Mouse (Mus musculus) CH12.LX (cell line): ENCODE results near the gene Pfdn2. TPM values are rescaled to one million over a fixed set of nuclear protein-coding genes. Genes with fewer than 3 reads are reported as not detected.

ENCODE experiments used
- DNase-seq: peaks from one replicate; pipeline ENCODE4 v3.0.0-alpha.2; 2013; ENCODE audit errors: extremely low read depth
- H3K27ac ChIP-seq: 2 replicates; pipeline ENCODE4 v1.5.1; 2012; ENCODE audit warnings: low read depth, mild to moderate bottlenecking, control low read depth, moderate library complexity; ENCODE audit not compliant: insufficient read depth
- H3K27me3 ChIP-seq: replicated peaks from 2 replicates; pipeline ENCODE3; 2012; ENCODE audit warnings: inconsistent platforms
- H3K36me3 ChIP-seq, 2 experiments: replicated peaks in 1 of 2; 2 replicates each; pipeline versions ENCODE3 to v1.6.1; 2012; ENCODE audit warnings: inconsistent platforms in 1 of 2, low read length in 1 of 2, mild to moderate bottlenecking in 1 of 2, mixed read lengths in 1 of 2, moderate library complexity in 1 of 2; ENCODE audit not compliant: control insufficient read depth in 1 of 2, insufficient read depth in 1 of 2
- H3K4me1 ChIP-seq, 2 experiments: 2 replicates each; pipeline ENCODE4 v1.6.1; 2012; ENCODE audit warnings: inconsistent platforms in 1 of 2, moderate library complexity in 1 of 2; ENCODE audit not compliant: insufficient read depth in 2 of 2, control insufficient read depth in 1 of 2
- H3K4me2 ChIP-seq: 2 replicates; pipeline ENCODE4 v1.6.1; 2012; ENCODE audit warnings: low read depth, mild to moderate bottlenecking, control low read depth; ENCODE audit not compliant: poor library complexity, insufficient read depth, severe bottlenecking
- H3K4me3 ChIP-seq, 3 experiments: fragments of 150-350 bp in 1 of 3; sonication (generic) in 1 of 3; replicated peaks in 1 of 3; 2 replicates each; pipeline versions ENCODE3 to v1.5.1; 2011 to 2012; ENCODE audit warnings: low read depth in 2 of 3, low read length in 2 of 3, mild to moderate bottlenecking in 2 of 3, moderate library complexity in 2 of 3, control low read depth in 1 of 3, improper control_type of control experiment in 1 of 3, inconsistent platforms in 1 of 3, mixed read lengths in 1 of 3; ENCODE audit not compliant: poor library complexity in 1 of 3
- H3K79me2 ChIP-seq: replicated peaks from 2 replicates; pipeline ENCODE4 v1.6.1; 2012; ENCODE audit warnings: mild to moderate bottlenecking, moderate library complexity; ENCODE audit not compliant: control insufficient read depth, poor library complexity, insufficient read depth, severe bottlenecking; ENCODE audit errors: extremely low read depth
- H3K9ac ChIP-seq: 2 replicates; pipeline ENCODE4 v1.6.1; 2012; ENCODE audit warnings: low read depth, mild to moderate bottlenecking, control low read depth, moderate library complexity; ENCODE audit not compliant: insufficient read depth
- H3K9me3 ChIP-seq: replicated peaks from 2 replicates; pipeline ENCODE3; 2012; ENCODE audit warnings: low read length, inconsistent platforms, mixed read lengths
- BHLHE40 ChIP-seq: IDR thresholded peaks from 2 replicates; pipeline ENCODE4 v1.6.1; 2011; ENCODE audit warnings: mild to moderate bottlenecking, low read depth, low read length, improper control_type of control experiment
- CTCF ChIP-seq, 2 experiments: IDR thresholded peaks in 1 of 2; conservative IDR thresholded peaks in 1 of 2; 2 replicates each; pipeline ENCODE4 v1.5.1; 2011 to 2012; ENCODE audit warnings: low read depth in 2 of 2, low read length in 2 of 2, improper control_type of control experiment in 1 of 2, inconsistent platforms in 1 of 2, mild to moderate bottlenecking in 1 of 2, moderate library complexity in 1 of 2
- ELF1 ChIP-seq: IDR thresholded peaks from 2 replicates; pipeline ENCODE4 v1.6.1; 2014; ENCODE audit warnings: low read depth, mild to moderate bottlenecking, inconsistent platforms, low read length, improper control_type of control experiment
- EP300 ChIP-seq: IDR thresholded peaks from 2 replicates; pipeline ENCODE4 v1.6.1; 2011; ENCODE audit warnings: low read length, improper control_type of control experiment
- ETS1 ChIP-seq: conservative IDR thresholded peaks from 2 replicates; pipeline ENCODE4 v1.6.1; 2012; ENCODE audit warnings: low read depth, mild to moderate bottlenecking, inconsistent platforms, low read length, improper control_type of control experiment, moderate library complexity
- GABPA ChIP-seq: IDR thresholded peaks from 2 replicates; pipeline ENCODE4 v1.6.1; 2012; ENCODE audit warnings: low read depth, low read length, improper control_type of control experiment, inconsistent platforms; ENCODE audit not compliant: insufficient replicate concordance
- JUND ChIP-seq: conservative IDR thresholded peaks from 2 replicates; pipeline ENCODE4 v1.6.1; 2011; ENCODE audit warnings: low read depth, low read length, improper control_type of control experiment
- MAFK ChIP-seq: IDR thresholded peaks from 2 replicates; pipeline ENCODE4 v1.6.1; 2011; ENCODE audit warnings: low read length, improper control_type of control experiment; ENCODE audit not compliant: insufficient replicate concordance
- MAX ChIP-seq: IDR thresholded peaks from 2 replicates; pipeline ENCODE4 v1.6.1; 2011; ENCODE audit warnings: low read length, improper control_type of control experiment
- MXI1 ChIP-seq: IDR thresholded peaks from 2 replicates; pipeline ENCODE4 v1.6.1; 2011; ENCODE audit warnings: mild to moderate bottlenecking, low read depth, low read length, improper control_type of control experiment
- NELFE ChIP-seq: IDR thresholded peaks from 2 replicates; pipeline ENCODE4 v1.6.1; 2011; ENCODE audit warnings: low read depth, low read length, improper control_type of control experiment
- PAX5 ChIP-seq: IDR thresholded peaks from 2 replicates; pipeline ENCODE4 v1.6.1; 2012; ENCODE audit warnings: low read length, inconsistent platforms, mixed read lengths
- RAD21 ChIP-seq: IDR thresholded peaks from 2 replicates; pipeline ENCODE4 v1.6.1; 2011; ENCODE audit warnings: low read depth, mild to moderate bottlenecking, low read length, improper control_type of control experiment, moderate library complexity
- RCOR1 ChIP-seq: conservative IDR thresholded peaks from 2 replicates; pipeline ENCODE4 v1.6.1; 2012; ENCODE audit warnings: low read depth, mild to moderate bottlenecking, inconsistent platforms, low read length, improper control_type of control experiment
- SIN3A ChIP-seq: IDR thresholded peaks from 2 replicates; pipeline ENCODE4 v1.6.1; 2012; ENCODE audit warnings: low read length, improper control_type of control experiment, inconsistent platforms
- SMC3 ChIP-seq: IDR thresholded peaks from 2 replicates; pipeline ENCODE4 v1.6.1; 2011; ENCODE audit warnings: low read depth, low read length, improper control_type of control experiment
- TBP ChIP-seq: conservative IDR thresholded peaks from 2 replicates; pipeline ENCODE4 v1.6.1; 2011; ENCODE audit warnings: low read depth, low read length, improper control_type of control experiment
- UBTF ChIP-seq: IDR thresholded peaks from 2 replicates; pipeline ENCODE4 v1.6.1; 2012; ENCODE audit warnings: low read depth, mild to moderate bottlenecking, inconsistent platforms, low read length, improper control_type of control experiment, moderate library complexity
- USF1 ChIP-seq: IDR thresholded peaks from 2 replicates; pipeline ENCODE4 v1.6.1; 2014; ENCODE audit warnings: low read depth, mild to moderate bottlenecking, inconsistent platforms, low read length, improper control_type of control experiment
- USF2 ChIP-seq: conservative IDR thresholded peaks from 2 replicates; pipeline ENCODE4 v1.6.1; 2011; ENCODE audit warnings: low read depth, low read length, improper control_type of control experiment
- ZC3H11A ChIP-seq: IDR thresholded peaks from 2 replicates; pipeline ENCODE4 v1.6.1; 2012; ENCODE audit warnings: low read depth, mild to moderate bottlenecking, inconsistent platforms, low read length, improper control_type of control experiment
- ZKSCAN1 ChIP-seq: IDR thresholded peaks from 2 replicates; pipeline ENCODE4 v1.6.1; 2012; ENCODE audit warnings: low read depth, inconsistent platforms, low read length, improper control_type of control experiment, borderline replicate concordance
- ZMIZ1 ChIP-seq: IDR thresholded peaks from 2 replicates; pipeline ENCODE4 v1.6.1; 2012; ENCODE audit warnings: low read depth, mild to moderate bottlenecking, inconsistent platforms, low read length, improper control_type of control experiment
- ZNF384 ChIP-seq: IDR thresholded peaks from 2 replicates; pipeline ENCODE4 v1.6.1; 2012; ENCODE audit warnings: low read depth, low read length, improper control_type of control experiment, inconsistent platforms
- dilution Hi-C: fragments of 300-500 bp; cut with MboI; formaldehyde crosslinking; loops from 2 replicates; pipeline ENCODE4 v1.14.3; 2020; ENCODE audit warnings: low sequenced_read_pairs; ENCODE audit not compliant: extremely low pct_unique_long_range_greater_than_20kb, extremely low pct_ligation_motif_present
- in situ Hi-C: fragments of 300-500 bp; cut with MboI; formaldehyde crosslinking; loops from 3 replicates; pipeline ENCODE4 v1.14.3; 2019; ENCODE audit warnings: low sequenced_read_pairs, low pct_ligation_motif_present, low pct_unique_long_range_greater_than_20kb, mixed read lengths
- polyA plus RNA-seq: library from polyadenylated mRNA; unstranded; fragments of >175 nt; gene quantifications from 2 replicates; pipeline ENCODE4 v1.2.1, GENCODE M21; 2012; ENCODE audit warnings: low read depth; ENCODE audit not compliant: insufficient read length
- total RNA-seq, 2 experiments: library from RNA; depleted of rRNA; stranded (reverse); fragments of 300-350 nt in 1 of 2; fragments of >200 nt in 1 of 2; gene quantifications; 2 replicates each; pipeline ENCODE4 v1.2.3; 2012 to 2014

The Pfdn2 gene
- total and polyA plus RNA-seq, 3 experiments = 25.2 to 292 (median 33.0) TPM

- Histone ChIP-seq H3K4me2 (no peak overlapping the region), H3K4me3 (no peak overlapping the region), H3K79me2 (no peaks in the 10 kb centered on the region), H3K27me3 (no peaks in the 10 kb centered on the region), H3K4me1 (peaks cover 0 to 5% of the 10 kb centered on the region in 2 experiments; a peak in 1 of 4 replicates), H3K36me3 (peaks cover 0 to 6% of the 10 kb centered on the region in 2 experiments), H3K27ac (no peak overlapping the region), H3K9ac (no peak overlapping the region), H3K9me3 (no peaks in the 10 kb centered on the region)
- dilution Hi-C loops = no loop called here
- DNase-seq = no peak
- in situ Hi-C loops = no loop called here
- TF ChIP-seq RCOR1 (no peak), NELFE (no peak), EP300 (no peak), CTCF (conservative IDR thresholded peaks at IDR 0.05 in 1 of 2, IDR thresholded peaks at IDR 0.05 in 1 of 2; ENCODE audit: low read depth in 2 of 2, low read length in 2 of 2) (no peak), SMC3 (no peak), USF1 (no peak), RAD21 (no peak), PAX5 (no peak), BHLHE40 (no peak), TBP (no peak), ZNF384 (no peak), ZMIZ1 (no peak), ETS1 (no peak)
Measured at GRCm38 (mm10) chr1:171365934-171366333, 20.5 kb downstream of the Pfdn2 start.

GRCm38 (mm10) chr1:171369845-171370556 lies 24.5 kb downstream of the Pfdn2 start, which contains the start of gene Nectin4:
TSS of gene Nectin4 (plus strand) at chr1:171370099.
- DNase-seq = no peak
- in situ Hi-C loops = no loop called here
- H3K79me2 ChIP-seq = no peaks in the 10 kb centered on the region
- H3K27me3 ChIP-seq = peaks cover 3% of the 10 kb centered on the region
- no peak within 1 kb of the TSS for H3K4me2 ChIP-seq
- dilution Hi-C loops = no loop called here
- no peak for TF ChIP-seq ZC3H11A
- no peak for TF ChIP-seq USF2
- no peak for TF ChIP-seq BHLHE40
- no peak for TF ChIP-seq JUND
- TF ChIP-seq ETS1 = no peak
- no peak for TF ChIP-seq EP300
- no peak for TF ChIP-seq MAFK
- no peak for TF ChIP-seq GABPA
- no peak for TF ChIP-seq RAD21
- no peak for TF ChIP-seq MXI1
- no peak for TF ChIP-seq ELF1
- TF ChIP-seq ZKSCAN1 = no peak
- no peak for TF ChIP-seq USF1
- TF ChIP-seq SMC3 = no peak
- TF ChIP-seq MAX = no peak
- no peak for TF ChIP-seq SIN3A
- no peak for TF ChIP-seq UBTF
- TF ChIP-seq ZNF384 = no peak
- H3K36me3 ChIP-seq = no peaks in the 10 kb centered on the region
- H3K9me3 ChIP-seq = no peaks in the 10 kb centered on the region
- no peak within 1 kb of the TSS for H3K9ac ChIP-seq
- no peak within 1 kb of the TSS for H3K4me3 ChIP-seq
- H3K27ac ChIP-seq = no peak within 1 kb of the TSS
- no peaks in the 10 kb centered on the region for H3K4me1 ChIP-seq
